Mouse (Mus musculus) embryo, embryonic 9.5 days (tissue): ENCODE data around the gene Sh3bgrl3.
A peak's percentile ranks its signal among the peaks of the same experiment; 100 is the strongest.

Experiments
- DNase-seq: peaks from one replicate; pipeline ENCODE4 v3.0.0-alpha.2; 2017; ENCODE audit errors: extremely low spot score

The Sh3bgrl3 gene

GRCm38 (mm10) chr4:134128983-134129362 lies 384 bp upstream of the Sh3bgrl3 start:
- DNase-seq: no peak

GRCm38 (mm10) chr4:134127793-134128192 lies 796 bp downstream of the Sh3bgrl3 start:
- no peak for DNase-seq

- DNase-seq: no peak
These were observed 1.5 kb downstream of the Sh3bgrl3 start for GRCm38 (mm10) chr4:134127121-134127455.

- no peak for DNase-seq
These were observed 2.1 kb downstream of the Sh3bgrl3 start for GRCm38 (mm10) chr4:134126300-134127120.

GRCm38 (mm10) chr4:134125383-134126060 lies 3.1 kb downstream of the Sh3bgrl3 start:
- DNase-seq: no peak

GRCm38 (mm10) chr4:134123680-134124551 lies 4.7 kb downstream of the Sh3bgrl3 start:
- DNase-seq: peak; percentile 67

GRCm38 (mm10) chr4:134123147-134123546 lies 5.4 kb downstream of the Sh3bgrl3 start:
- no peak for DNase-seq

GRCm38 (mm10) chr4:134122281-134122680 lies 6.3 kb downstream of the Sh3bgrl3 start:
- DNase-seq: no peak

- DNase-seq: no peak
These were observed 7.0 kb downstream of the Sh3bgrl3 start for GRCm38 (mm10) chr4:134121571-134121970.

- no peak for DNase-seq
These were observed 7.7 kb downstream of the Sh3bgrl3 start for GRCm38 (mm10) chr4:134120916-134121315.

GRCm38 (mm10) chr4:134120192-134120805 lies 8.3 kb downstream of the Sh3bgrl3 start:
- no peak for DNase-seq

GRCm38 (mm10) chr4:134119644-134120043 lies 8.9 kb downstream of the Sh3bgrl3 start:
- no peak for DNase-seq

GRCm38 (mm10) chr4:134119042-134119441 lies 9.5 kb downstream of the Sh3bgrl3 start:
- DNase-seq: no peak

GRCm38 (mm10) chr4:134118126-134118800 lies 10.3 kb downstream of the Sh3bgrl3 start:
- DNase-seq: no peak

GRCm38 (mm10) chr4:134117012-134117411 lies 11.6 kb downstream of the Sh3bgrl3 start:
- no peak for DNase-seq

GRCm38 (mm10) chr4:134116501-134116900 lies 12.1 kb downstream of the Sh3bgrl3 start:
- no peak for DNase-seq

- DNase-seq: no peak
These were observed 13.1 kb downstream of the Sh3bgrl3 start for GRCm38 (mm10) chr4:134115215-134116144.

GRCm38 (mm10) chr4:134114038-134114437 lies 14.6 kb downstream of the Sh3bgrl3 start:
- no peak for DNase-seq

GRCm38 (mm10) chr4:134113356-134113994 lies 15.1 kb downstream of the Sh3bgrl3 start:
- no peak for DNase-seq

GRCm38 (mm10) chr4:134112403-134112802 lies 16.2 kb downstream of the Sh3bgrl3 start:
- DNase-seq: no peak
